Comparison of ENCODE assay signal across 21 mouse cellular contexts in genomic region chr1:47057344-47057743, GRCm38 (mm10).
"Had no signal": no experiment of that assay in that cellular context is flagged by ENCODE, and none has a peak within 500 bp of the region (broad histone marks: within the 10 kb centered on the region; RNA-seq: fewer than 3 reads in every experiment).

No protein-coding gene starts in this region.

- H3K4me1 ChIP-seq: intestine, embryonic 15.5 days; kidney, embryonic 15.5 days; liver, embryonic 13.5 days; midbrain, embryonic 12.5 days; midbrain, embryonic 15.5 days; stomach, embryonic 15.5 days had no signal

- DNase-seq: kidney, adult 11 months; kidney, adult 8-10 months; kidney, postnatal 10 days; kidney, postnatal 36 days; layer of hippocampus, postnatal 36 days; liver, embryonic 13.5 days; lung, embryonic 14.5 days; retina, postnatal 1 day; right cerebral cortex, postnatal 25 days; spleen, adult 18-20 months; thymus, postnatal 4 days had no signal

- H3K27ac ChIP-seq: intestine, embryonic 15.5 days; kidney, embryonic 15.5 days; left cerebral cortex, adult 2 months; limb, embryonic 12.5 days; liver, embryonic 13.5 days; macrophage; midbrain, embryonic 12.5 days; midbrain, embryonic 15.5 days; stomach, embryonic 15.5 days had no signal

- H3K9ac ChIP-seq: intestine, embryonic 15.5 days; kidney, embryonic 15.5 days; limb, embryonic 12.5 days; liver, embryonic 13.5 days; lung, embryonic 14.5 days; midbrain, embryonic 12.5 days; midbrain, embryonic 15.5 days; stomach, embryonic 15.5 days had no signal

- H3K9me3 ChIP-seq: intestine, embryonic 15.5 days; kidney, embryonic 15.5 days; limb, embryonic 12.5 days; liver, embryonic 13.5 days; midbrain, embryonic 12.5 days; midbrain, embryonic 15.5 days; stomach, embryonic 15.5 days had no signal

- H3K4me3 ChIP-seq: intestine, embryonic 15.5 days; kidney, embryonic 15.5 days; left cerebral cortex, adult 2 months; limb, embryonic 12.5 days; liver, embryonic 13.5 days; midbrain, embryonic 12.5 days; midbrain, embryonic 15.5 days; myocyte; stomach, embryonic 15.5 days had no signal

- H3K27me3 ChIP-seq: intestine, embryonic 15.5 days; kidney, embryonic 15.5 days; limb, embryonic 12.5 days; liver, embryonic 13.5 days; midbrain, embryonic 12.5 days; midbrain, embryonic 15.5 days; stomach, embryonic 15.5 days had no signal

- ATAC-seq: intestine, embryonic 15.5 days; lung, postnatal 0 days; midbrain, embryonic 15.5 days had no signal

- H3K36me3 ChIP-seq: intestine, embryonic 15.5 days; kidney, embryonic 15.5 days; limb, embryonic 12.5 days; liver, embryonic 13.5 days; midbrain, embryonic 12.5 days; midbrain, embryonic 15.5 days; stomach, embryonic 15.5 days had no signal

- H3K4me2 ChIP-seq: intestine, embryonic 15.5 days; kidney, embryonic 15.5 days; limb, embryonic 12.5 days; liver, embryonic 13.5 days; lung, embryonic 14.5 days; midbrain, embryonic 12.5 days; midbrain, embryonic 15.5 days; stomach, embryonic 15.5 days had no signal
